Mouse (Mus musculus): ENCODE results near the gene Defb22. TPM values are rescaled to one million over a fixed set of nuclear protein-coding genes. Genes with fewer than 3 reads are reported as not detected.
A peak's percentile ranks its signal among the peaks of the same experiment; 100 is the strongest.

Gene Defb22
- polyA plus RNA-seq, 1 experiment from 2014 or later: not detected

- H3K4me1 ChIP-seq (replicated peaks): peaks cover 11% of the 10 kb centered on the region
- peak overlapping the region; percentile 58 for H3K9ac ChIP-seq (replicated peaks)
- H3K4me2 ChIP-seq (replicated peaks): peak overlapping the region; percentile 59
- H3K9me3 ChIP-seq: no peaks in the 10 kb centered on the region
- WGBS: 3% methylated on average over 23 of the region's 23 CpGs
- peak overlapping the region; percentile 25; the same call in 1 of the 2 replicates for H3K27ac ChIP-seq
- H3K4me3 ChIP-seq (replicated peaks): peak overlapping the region; percentile 35
- H3K36me3 ChIP-seq: no peaks in the 10 kb centered on the region
- peak; percentile 87 for ATAC-seq
- H3K27me3 ChIP-seq: 0 out of 2 replicates have a peak, but pooled peaks cover 2% of the 10 kb centered on the region
These were observed 52.7 kb downstream of the Defb22 start for GRCm38 (mm10) chr2:152436983-152437860.

- WGBS: 76% methylated on average over 7 of the region's 7 CpGs
- 0 out of 2 replicates have a peak, but pooled peaks cover 2% of the 10 kb centered on the region for H3K27me3 ChIP-seq
- ATAC-seq: no peak
- H3K4me3 ChIP-seq (replicated peaks): no peak overlapping the region
- no peaks in the 10 kb centered on the region for H3K9me3 ChIP-seq
- H3K4me1 ChIP-seq (replicated peaks): peaks cover 11% of the 10 kb centered on the region
- no peak overlapping the region for H3K27ac ChIP-seq
- H3K4me2 ChIP-seq (replicated peaks): no peak overlapping the region
- no peak overlapping the region for H3K9ac ChIP-seq (replicated peaks)
- H3K36me3 ChIP-seq: no peaks in the 10 kb centered on the region
These were observed 53.5 kb downstream of the Defb22 start for GRCm38 (mm10) chr2:152436405-152436901.

Other genes starting within 250 kb of the Defb22 start
- gene Tbc1d20, start 196.3 kb downstream of the Defb22 start, polyA plus RNA-seq (2015; fragmentation: Nextera tagmentation; extraction: Ambion mirVana): 32.2 and 36.2 TPM in 2 replicates
- gene Rbck1, start 157.5 kb downstream of the Defb22 start, polyA plus RNA-seq (2015; fragmentation: Nextera tagmentation; extraction: Ambion mirVana): 99.2 and 108 TPM in 2 replicates
- gene Trib3, start 146.1 kb downstream of the Defb22 start, polyA plus RNA-seq (2015; fragmentation: Nextera tagmentation; extraction: Ambion mirVana): 0.82 and 0.89 TPM in 2 replicates
- gene Nrsn2, start 113.5 kb downstream of the Defb22 start, polyA plus RNA-seq (2015; fragmentation: Nextera tagmentation; extraction: Ambion mirVana): 26.8 and 28.5 TPM in 2 replicates
- 18.2 and 18.5 TPM in 2 replicates for gene Sox12, start 92.1 kb downstream of the Defb22 start, polyA plus RNA-seq (2015; fragmentation: Nextera tagmentation; extraction: Ambion mirVana)
- gene Zcchc3, start 75.1 kb downstream of the Defb22 start, polyA plus RNA-seq (2015; fragmentation: Nextera tagmentation; extraction: Ambion mirVana): 21.4 and 26.4 TPM in 2 replicates
- gene 6820408C15Rik, start 74.6 kb downstream of the Defb22 start, polyA plus RNA-seq (2015; fragmentation: Nextera tagmentation; extraction: Ambion mirVana): 0.39 and 1.7 TPM in 2 replicates
- gene Defb23, start 25.5 kb downstream of the Defb22 start, polyA plus RNA-seq (2015; fragmentation: Nextera tagmentation; extraction: Ambion mirVana): not detected in 2 replicates
- gene Defb20, start 13.1 kb downstream of the Defb22 start, polyA plus RNA-seq (2015; fragmentation: Nextera tagmentation; extraction: Ambion mirVana): not detected in 2 replicates
- gene Defb26, start 21.6 kb upstream of the Defb22 start, polyA plus RNA-seq (2015; fragmentation: Nextera tagmentation; extraction: Ambion mirVana): not detected in 2 replicates
- not detected in 2 replicates for gene Defb28, start 28.1 kb upstream of the Defb22 start, polyA plus RNA-seq (2015; fragmentation: Nextera tagmentation; extraction: Ambion mirVana)
- not detected in 2 replicates for gene Defb29, start 50.0 kb upstream of the Defb22 start, polyA plus RNA-seq (2015; fragmentation: Nextera tagmentation; extraction: Ambion mirVana)
- not detected in 2 replicates for gene Gm17416, start 79.2 kb upstream of the Defb22 start, polyA plus RNA-seq (2015; fragmentation: Nextera tagmentation; extraction: Ambion mirVana)
- gene Defb21, start 82.6 kb upstream of the Defb22 start, polyA plus RNA-seq (2015; fragmentation: Nextera tagmentation; extraction: Ambion mirVana): not detected in 2 replicates
- not detected in 2 replicates for gene Defb19, start 90.2 kb upstream of the Defb22 start, polyA plus RNA-seq (2015; fragmentation: Nextera tagmentation; extraction: Ambion mirVana)
- not detected in 2 replicates for gene Defb45, start 109.3 kb upstream of the Defb22 start, polyA plus RNA-seq (2015; fragmentation: Nextera tagmentation; extraction: Ambion mirVana)
- gene Defb36, start 114.2 kb upstream of the Defb22 start, polyA plus RNA-seq (2015; fragmentation: Nextera tagmentation; extraction: Ambion mirVana): not detected in 2 replicates
- not detected in 2 replicates for gene Defb25, start 132.9 kb upstream of the Defb22 start, polyA plus RNA-seq (2015; fragmentation: Nextera tagmentation; extraction: Ambion mirVana)
- 0.15 and 0.27 TPM in 2 replicates for gene Rem1, start 136.8 kb upstream of the Defb22 start, polyA plus RNA-seq (2015; fragmentation: Nextera tagmentation; extraction: Ambion mirVana)
- 171 and 181 TPM in 2 replicates for gene H13, start 179.3 kb upstream of the Defb22 start, polyA plus RNA-seq (2015; fragmentation: Nextera tagmentation; extraction: Ambion mirVana)
- gene Mcts2, start 196.9 kb upstream of the Defb22 start, polyA plus RNA-seq (2015; fragmentation: Nextera tagmentation; extraction: Ambion mirVana): 42.7 and 44.1 TPM in 2 replicates
- 32.8 and 39.4 TPM in 2 replicates for gene Id1, start 246.1 kb upstream of the Defb22 start, polyA plus RNA-seq (2015; fragmentation: Nextera tagmentation; extraction: Ambion mirVana)

All from midbrain, embryonic 13.5 days (tissue).